Mouse (Mus musculus) liver, embryonic 14.5 days (tissue): ENCODE results near the gene Bpifa2. TPM values are rescaled to one million over a fixed set of nuclear protein-coding genes. Genes with fewer than 3 reads are reported as not detected.
"Not testable (repeated sequence)": the region's sequence is repeated elsewhere in the genome, so short reads cannot be mapped to it uniquely, and the experiment has no call there.

Source experiments
- ATAC-seq: fragments of 200-750 bp; cut with Nextera tagmentation; 2 replicates; pipeline ENCODE4 v1.8.0; 2017; ENCODE audit warnings: moderate number of reproducible peaks, mild to moderate bottlenecking, moderate library complexity; ENCODE audit not compliant: insufficient read depth
- DNase-seq, 3 experiments: peaks; one replicate each; pipeline ENCODE4 v3.0.0-alpha.2; 2012 to 2013; ENCODE audit warnings: low read depth in 3 of 3, low spot score in 3 of 3
- H3K27ac ChIP-seq: fragments of 300-500 bp; sonication (generic); 2 replicates; pipeline ENCODE4 v1.5.1; 2014; ENCODE audit warnings: moderate library complexity, mild to moderate bottlenecking, control low read depth, inconsistent platforms
- H3K27me3 ChIP-seq: fragments of 300-500 bp; sonication (generic); 2 replicates; pipeline ENCODE4 v1.6.1; 2014; ENCODE audit warnings: mild to moderate bottlenecking, low read length, moderate library complexity; ENCODE audit not compliant: control insufficient read depth, insufficient read depth
- H3K36me3 ChIP-seq: fragments of 300-500 bp; sonication (generic); replicated peaks from 2 replicates; pipeline ENCODE4 v1.6.1; 2014; ENCODE audit warnings: low read depth; ENCODE audit not compliant: control insufficient read depth, insufficient read depth
- H3K4me1 ChIP-seq, 2 experiments: fragments of 200-500 bp in 1 of 2; fragments of 300-500 bp in 1 of 2; sonication (generic) in 1 of 2; replicated peaks; 2 replicates each; pipeline ENCODE4 v1.6.1; 2012 to 2014; ENCODE audit warnings: antibody characterized with exemption in 1 of 2, inconsistent platforms in 1 of 2, low read length in 1 of 2; ENCODE audit not compliant: control insufficient read depth in 2 of 2, insufficient read depth in 2 of 2
- H3K4me2 ChIP-seq: fragments of 300-500 bp; sonication (generic); 2 replicates; pipeline ENCODE4 v1.6.1; 2014; ENCODE audit warnings: low read depth, mild to moderate bottlenecking, control low read depth, moderate library complexity
- H3K4me3 ChIP-seq, 2 experiments: fragments of 200-500 bp in 1 of 2; fragments of 300-500 bp in 1 of 2; sonication (generic) in 1 of 2; 2 replicates each; pipeline ENCODE4 v1.5.1; 2012 to 2014; ENCODE audit warnings: low read depth in 2 of 2, low read length in 2 of 2, mild to moderate bottlenecking in 2 of 2, control low read depth in 1 of 2, inconsistent platforms in 1 of 2, moderate library complexity in 1 of 2; ENCODE audit not compliant: insufficient read depth in 1 of 2
- H3K9ac ChIP-seq: fragments of 300-500 bp; sonication (generic); replicated peaks from 2 replicates; pipeline ENCODE4 v1.6.1; 2014; ENCODE audit warnings: mild to moderate bottlenecking, control low read depth, moderate library complexity
- H3K9me3 ChIP-seq: fragments of 300-500 bp; sonication (generic); 2 replicates; pipeline ENCODE4 v1.6.1; 2016; ENCODE audit warnings: low read length, mixed read lengths; ENCODE audit not compliant: control insufficient read depth
- CTCF ChIP-seq: IDR thresholded peaks from 2 replicates; pipeline ENCODE4 v1.5.1; 2016; ENCODE audit warnings: antibody characterized with exemption, low read depth, control low read depth
- EP300 ChIP-seq: IDR thresholded peaks from 2 replicates; pipeline ENCODE4 v1.6.1; 2016; ENCODE audit warnings: antibody characterized with exemption, low read depth
- WGBS: fragments of 180-500 bp; shearing (Covaris S2); extraction: QIAGEN DNeasy Blood & Tissue Kit; methylation state at CpG from one replicate; pipeline ENCODE4 v1.1.7; 2014; ENCODE audit not compliant: insufficient replicate concordance; 5-methylcytosine and 5-hydroxymethylcytosine counted together
- polyA plus RNA-seq, 2 experiments: library from polyadenylated mRNA; depleted of rRNA in 1 of 2; stranded (reverse) in 1 of 2; unstranded in 1 of 2; fragments of >200 nt; fragmentation: Nextera tagmentation in 1 of 2; extraction: Ambion mirVana in 1 of 2; gene quantifications; 2 replicates each; pipeline versions ENCODE4 v1.2.1 to v1.2.3; 2012 to 2014

Gene Bpifa2
- polyA plus RNA-seq, 2 experiments = not detected

DNA sequence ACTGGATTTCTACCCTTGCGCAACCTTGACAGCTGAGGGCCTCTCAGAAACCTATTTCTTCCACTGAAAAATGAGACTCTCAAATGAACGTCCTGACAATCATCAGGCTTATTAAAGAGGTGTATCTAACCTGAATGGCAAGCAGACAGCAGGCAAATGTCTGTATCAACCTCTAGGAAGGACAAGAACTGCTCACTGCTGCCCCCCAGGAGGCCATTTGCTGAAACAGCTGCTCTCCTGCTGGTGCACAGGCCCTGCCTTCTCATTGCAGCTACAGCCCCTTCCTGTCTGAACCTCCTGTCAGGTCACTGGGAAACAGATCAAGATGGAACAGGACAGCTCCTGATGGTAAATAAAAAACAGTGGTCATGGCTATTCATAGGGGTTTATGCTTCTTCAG, 1.7 kb upstream of the Bpifa2 start:
- no peak for ATAC-seq
- no peak for DNase-seq

DNA sequence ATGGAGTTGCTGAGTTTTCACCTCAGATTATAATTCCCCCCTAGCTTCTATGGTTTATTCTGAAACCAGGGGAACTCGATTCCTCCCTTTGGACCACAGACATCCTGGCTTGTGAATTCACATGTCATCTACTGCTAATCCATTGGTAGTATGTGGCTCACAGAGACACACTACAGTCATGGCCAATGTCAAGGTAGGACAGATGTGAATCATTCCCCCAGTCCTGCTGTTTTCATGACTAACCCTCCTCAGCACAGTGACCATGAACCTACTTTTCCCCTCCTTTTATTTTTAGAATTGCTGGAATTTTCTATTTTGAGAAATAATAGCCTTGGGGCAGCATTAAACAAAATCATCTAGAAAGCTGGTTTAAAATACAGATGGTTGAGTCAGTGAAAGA, 684 bp upstream of the Bpifa2 start:
- Histone ChIP-seq H3K27ac (no peak overlapping the region), H3K27me3 (no peaks in the 10 kb centered on the region), H3K36me3 (no peaks in the 10 kb centered on the region), H3K4me3 (no peak overlapping the region), H3K9ac (no peak overlapping the region), H3K9me3 (no peaks in the 10 kb centered on the region), H3K4me2 (no peak overlapping the region), H3K4me1 (no peaks in the 10 kb centered on the region)
- DNase-seq (no peak), ATAC-seq (no peak)
- TF ChIP-seq CTCF = no peak
- TF ChIP-seq EP300 = no peak
- 32% methylated on average over 1 of the region's 1 CpGs for WGBS

More for the DNA sequence above, 1.7 kb upstream of the Bpifa2 start:
- Histone ChIP-seq H3K9me3 (no peaks in the 10 kb centered on the region), H3K27me3 (no peaks in the 10 kb centered on the region), H3K4me2 (no peak overlapping the region), H3K4me1 (no peaks in the 10 kb centered on the region), H3K4me3 (no peak overlapping the region), H3K27ac (no peak overlapping the region), H3K36me3 (no peaks in the 10 kb centered on the region), H3K9ac (no peak overlapping the region)
- WGBS = 60% methylated on average over 2 of the region's 2 CpGs
- TF ChIP-seq CTCF (no peak), EP300 (no peak)

DNA sequence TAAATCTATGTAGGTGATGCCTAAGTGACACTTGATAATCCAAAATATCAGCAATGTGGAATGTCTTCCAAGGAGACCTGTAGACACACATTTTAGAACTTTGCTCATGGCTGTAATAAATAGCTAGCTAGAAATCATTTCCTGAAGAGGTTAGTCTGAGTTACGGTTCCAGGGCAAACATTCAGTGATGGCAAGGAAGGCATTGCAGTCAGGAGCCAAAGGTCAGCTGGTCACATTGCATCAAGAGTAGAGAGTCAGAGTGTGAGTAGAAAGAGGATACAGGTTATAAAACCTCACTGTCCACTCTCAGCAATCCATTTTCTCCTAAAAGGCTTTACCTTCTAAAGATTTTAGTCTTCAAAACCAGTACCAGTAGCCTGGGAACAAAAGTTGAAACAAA, 9.9 kb downstream of the Bpifa2 start:
- ATAC-seq (no peak), DNase-seq (no peak)
- WGBS = 50% methylated on average over 1 of the region's 1 CpGs
- no peaks in the 10 kb centered on the region for H3K27me3 ChIP-seq
- TF ChIP-seq EP300 (no peak), CTCF (no peak)
- H3K9ac ChIP-seq = no peak overlapping the region
- H3K4me3 ChIP-seq = no peak overlapping the region
- no peaks in the 10 kb centered on the region for H3K4me1 ChIP-seq
- H3K27ac ChIP-seq = no peak overlapping the region
- H3K9me3 ChIP-seq = no peaks in the 10 kb centered on the region
- no peaks in the 10 kb centered on the region for H3K36me3 ChIP-seq
- H3K4me2 ChIP-seq = no peak overlapping the region

DNA sequence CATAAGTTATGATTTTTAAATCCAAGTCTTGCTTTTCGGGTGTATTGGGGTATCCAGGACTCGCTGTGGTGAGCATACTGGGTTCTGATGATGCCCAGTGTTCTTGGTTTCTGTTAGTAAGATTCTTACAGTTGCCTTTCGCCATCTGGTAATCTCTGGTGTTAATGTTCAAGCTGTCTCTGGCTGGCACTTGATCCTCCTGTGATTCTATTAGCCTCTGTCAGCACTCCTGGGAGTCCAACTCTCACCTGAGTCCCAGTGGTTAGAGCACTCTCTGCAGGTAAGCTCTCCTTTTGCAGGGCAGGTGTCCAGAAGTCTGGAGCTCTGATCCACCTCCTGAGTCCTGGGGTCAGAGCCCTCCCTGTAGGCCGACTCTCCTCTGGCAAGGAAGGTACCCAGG, 16.6 kb downstream of the Bpifa2 start:
- WGBS = 51% methylated on average over 4 of the region's 4 CpGs
- not testable (repeated sequence) for H3K4me2 ChIP-seq, H3K36me3 ChIP-seq, H3K9me3 ChIP-seq, H3K9ac ChIP-seq, H3K27me3 ChIP-seq, H3K27ac ChIP-seq, H3K4me1 ChIP-seq, DNase-seq, ATAC-seq, H3K4me3 ChIP-seq

DNA sequence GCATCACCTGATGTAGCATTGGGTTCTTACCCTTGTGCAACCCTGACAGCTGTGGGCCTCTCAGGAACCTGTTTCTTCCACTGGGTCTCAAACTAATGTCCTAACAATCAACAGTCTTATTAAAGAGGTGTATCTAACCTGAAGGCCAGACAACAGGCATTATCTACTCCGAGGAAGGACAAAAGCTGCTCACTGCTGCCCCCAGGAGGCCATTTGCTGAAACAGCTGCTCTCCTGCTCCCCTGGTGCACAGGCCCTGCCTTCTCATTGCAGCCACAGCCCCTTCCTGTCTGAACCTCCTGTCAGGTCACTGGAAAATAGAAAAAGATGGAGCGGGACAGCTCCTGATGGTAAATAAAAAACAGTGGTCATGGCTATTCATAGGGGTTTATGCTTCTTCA, 30.9 kb downstream of the Bpifa2 start:
- Histone ChIP-seq H3K9me3 (no peaks in the 10 kb centered on the region), H3K27me3 (no peaks in the 10 kb centered on the region), H3K9ac (no peak overlapping the region), H3K4me3 (no peak overlapping the region), H3K4me1 (no peaks in the 10 kb centered on the region), H3K4me2 (no peak overlapping the region), H3K27ac (no peak overlapping the region), H3K36me3 (no peaks in the 10 kb centered on the region)
- ATAC-seq = no peak
- peak; percentile 65 for TF ChIP-seq CTCF
- TF ChIP-seq EP300 = no peak
- WGBS = 46% methylated on average over 2 of the region's 2 CpGs
- DNase-seq = no peak

DNA sequence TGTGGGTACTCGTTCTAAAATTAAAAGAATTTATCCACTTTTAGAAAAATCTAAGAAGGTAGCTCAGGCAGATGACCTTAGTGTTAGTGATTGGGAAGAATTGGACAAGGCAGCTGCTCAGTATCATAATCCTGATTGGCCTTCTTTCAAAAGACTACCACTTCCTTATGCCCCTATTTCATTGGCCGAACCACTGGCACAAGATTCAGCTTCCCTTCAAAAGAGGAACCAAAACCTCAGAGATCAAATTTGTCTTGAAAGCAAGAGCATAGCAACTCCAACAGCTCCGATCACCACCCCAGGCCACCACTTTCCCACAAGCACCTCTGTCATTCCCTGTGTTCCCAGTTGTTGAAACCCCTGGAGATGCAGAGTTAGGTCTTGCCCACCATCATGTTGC, 36.7 kb downstream of the Bpifa2 start:
- H3K36me3 ChIP-seq = no peaks in the 10 kb centered on the region
- TF ChIP-seq CTCF (no peak), EP300 (no peak)
- H3K4me1 ChIP-seq = no peaks in the 10 kb centered on the region
- no peak overlapping the region for H3K4me3 ChIP-seq
- H3K9ac ChIP-seq = no peak overlapping the region
- 43% methylated on average over 3 of the region's 3 CpGs for WGBS
- ATAC-seq = no peak
- no peaks in the 10 kb centered on the region for H3K27me3 ChIP-seq
- H3K27ac ChIP-seq = no peak overlapping the region
- H3K4me2 ChIP-seq = no peak overlapping the region
- H3K9me3 ChIP-seq = no peaks in the 10 kb centered on the region
- DNase-seq = no peak
